Mouse (Mus musculus) adrenal gland, postnatal 14 days (tissue): ENCODE data around the gene Akap5. TPM values are rescaled to one million over a fixed set of nuclear protein-coding genes. Genes with fewer than 3 reads are reported as not detected.

ENCODE experiments used
- DNase-seq: peaks from one replicate; pipeline ENCODE4 v3.0.0; 2021; ENCODE audit warnings: mixed read lengths
- total RNA-seq: library from RNA; stranded (reverse); gene quantifications from 2 replicates; pipeline ENCODE4 v1.2.3, GENCODE M21; 2021

Gene Akap5
- total RNA-seq, 1 experiment from 2014 or later = 4.3 TPM

- DNase-seq = no peak
Observed at GRCm38 (mm10) chr12:76310633-76311032, 14.1 kb upstream of the Akap5 start.

- no peak for DNase-seq
Observed at GRCm38 (mm10) chr12:76311227-76311626, 13.5 kb upstream of the Akap5 start.

- no peak for DNase-seq
Observed at GRCm38 (mm10) chr12:76311951-76312350, 12.7 kb upstream of the Akap5 start.

- DNase-seq = no peak
Observed at GRCm38 (mm10) chr12:76318282-76319212, 6.1 kb upstream of the Akap5 start.

GRCm38 (mm10) chr12:76326437-76327220, 1.9 kb downstream of the Akap5 start:
- DNase-seq = no peak

- no peak for DNase-seq
Observed at GRCm38 (mm10) chr12:76328567-76329354, 4.1 kb downstream of the Akap5 start.

- DNase-seq = no peak
Observed at GRCm38 (mm10) chr12:76333688-76334087, 9.0 kb downstream of the Akap5 start.

- DNase-seq = no peak
Observed at GRCm38 (mm10) chr12:76335641-76336040, 10.9 kb downstream of the Akap5 start.

- no peak for DNase-seq
Observed at GRCm38 (mm10) chr12:76336111-76336965, 11.6 kb downstream of the Akap5 start.

- DNase-seq = peak; percentile 67
Observed at GRCm38 (mm10) chr12:76341080-76341479, 16.4 kb downstream of the Akap5 start.

- peak; percentile 56 for DNase-seq
Observed at GRCm38 (mm10) chr12:76345759-76346455, 21.2 kb downstream of the Akap5 start.

- DNase-seq = no peak
Observed at GRCm38 (mm10) chr12:76349680-76350220, 25.1 kb downstream of the Akap5 start.

GRCm38 (mm10) chr12:76360868-76361267, 36.2 kb downstream of the Akap5 start:
- no peak for DNase-seq

- DNase-seq = no peak
Observed at GRCm38 (mm10) chr12:76361405-76362302, 37.0 kb downstream of the Akap5 start.

- no peak for DNase-seq
Observed at GRCm38 (mm10) chr12:76362303-76362676, 37.6 kb downstream of the Akap5 start.

GRCm38 (mm10) chr12:76366276-76366675, 41.6 kb downstream of the Akap5 start:
- DNase-seq = no peak

- peak; percentile 55 for DNase-seq
Observed at GRCm38 (mm10) chr12:76367096-76367995, 42.7 kb downstream of the Akap5 start.

GRCm38 (mm10) chr12:76368201-76368789, 43.6 kb downstream of the Akap5 start:
- no peak for DNase-seq
